Mouse (Mus musculus): ENCODE results near the gene Olfr1158. TPM values are rescaled to one million over a fixed set of nuclear protein-coding genes. Genes with fewer than 3 reads are reported as not detected.

Olfr1158 gene
- not detected in 2 replicates for polyA plus RNA-seq (2021; fragmentation: Nextera tagmentation)
- long read RNA-seq, experiment 1: 0 reads
- long read RNA-seq, experiment 2: 0 reads

GRCm38 (mm10) chr2:87989813-87990212 lies at the start of gene Olfr1158:
Olfr1158 (plus strand) TSS chr2:87990113.

DNA sequence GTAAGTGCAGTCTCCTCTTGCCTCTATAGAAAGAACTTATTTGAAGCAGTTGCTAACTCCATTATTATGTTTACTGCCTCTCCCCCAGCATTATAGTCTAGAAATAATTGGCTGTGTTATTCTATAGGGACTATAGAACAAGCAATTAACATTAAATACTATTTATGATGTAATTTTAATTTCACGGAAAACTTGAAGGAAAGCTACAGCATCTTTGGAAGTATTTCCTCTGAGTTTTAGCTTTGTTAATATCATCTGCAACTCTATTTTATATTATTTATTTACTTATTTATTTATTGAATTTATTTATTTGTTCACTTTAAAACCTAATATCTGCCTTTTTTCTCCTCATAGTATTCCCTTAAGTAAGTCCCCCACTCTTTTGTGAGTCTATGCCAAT lies 44.9 kb upstream of the Olfr1158 start, which contains the start of gene Olfr1155:
Olfr1155 (minus strand) TSS at position 101 of the 400 bp plus-strand sequence.

DNA sequence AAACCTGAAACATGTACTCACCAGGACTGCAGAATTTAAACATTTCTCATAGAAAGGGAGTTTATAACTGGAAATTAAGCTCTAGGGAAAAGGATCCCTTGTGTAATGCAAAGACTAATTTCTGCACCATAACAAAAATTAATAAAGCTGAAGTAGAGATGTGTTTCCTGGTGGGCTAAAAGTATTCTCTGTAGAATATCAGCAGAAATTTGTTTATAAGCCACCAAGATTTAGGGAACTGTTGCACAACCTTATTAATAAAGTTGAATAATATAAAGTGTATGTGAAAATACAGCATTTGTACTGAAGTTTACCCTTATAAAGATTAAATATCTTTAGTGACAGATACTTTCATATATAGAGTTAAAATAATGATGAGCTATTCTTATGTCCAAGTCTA lies 36.9 kb upstream of the Olfr1158 start, which contains the start of gene Olfr1156:
Olfr1156 (minus strand) TSS at position 101 of the 400 bp plus-strand sequence.

DNA sequence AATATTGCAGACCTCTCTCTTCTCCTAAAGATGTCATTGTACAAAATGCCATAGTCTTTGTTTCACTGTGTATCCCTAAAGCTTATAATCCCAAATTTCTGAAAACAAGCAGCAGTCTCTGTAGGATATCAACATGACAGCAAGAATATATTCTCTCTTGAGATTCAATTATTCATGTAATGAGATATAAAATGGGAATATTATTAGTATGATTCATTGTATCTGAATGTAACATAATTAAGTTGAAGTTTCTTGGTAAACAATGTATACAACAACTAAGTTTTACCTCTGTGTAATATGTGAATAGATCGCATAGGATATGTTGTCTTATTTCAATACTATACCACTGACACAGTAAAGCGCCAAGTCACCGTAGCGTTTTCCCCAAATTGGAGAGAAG lies 21.7 kb upstream of the Olfr1158 start, which contains the start of gene Olfr1157:
Olfr1157 (minus strand) TSS at position 101 of the 400 bp plus-strand sequence.

DNA sequence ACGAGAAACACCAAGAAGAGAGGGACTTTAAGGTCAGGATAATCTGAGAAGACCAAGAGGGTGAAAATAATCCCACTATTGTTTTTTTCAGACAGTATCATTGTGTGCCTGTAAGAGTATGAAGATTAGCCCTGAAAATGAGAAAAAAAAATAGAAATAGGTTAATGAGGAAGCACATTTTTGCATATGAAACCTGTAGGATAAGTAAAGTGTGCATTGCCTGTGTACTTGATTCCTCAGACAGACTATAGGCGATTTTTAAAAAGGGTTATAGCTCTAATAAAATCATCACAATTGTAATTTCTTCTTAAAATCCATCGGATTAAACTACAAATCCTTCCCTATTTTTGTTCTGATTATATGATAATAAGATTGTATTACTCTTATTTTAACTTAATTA lies 15.3 kb upstream of the Olfr1158 start, which contains the start of gene Olfr74:
Olfr74 (minus strand) TSS at position 101 of the 400 bp plus-strand sequence.

DNA sequence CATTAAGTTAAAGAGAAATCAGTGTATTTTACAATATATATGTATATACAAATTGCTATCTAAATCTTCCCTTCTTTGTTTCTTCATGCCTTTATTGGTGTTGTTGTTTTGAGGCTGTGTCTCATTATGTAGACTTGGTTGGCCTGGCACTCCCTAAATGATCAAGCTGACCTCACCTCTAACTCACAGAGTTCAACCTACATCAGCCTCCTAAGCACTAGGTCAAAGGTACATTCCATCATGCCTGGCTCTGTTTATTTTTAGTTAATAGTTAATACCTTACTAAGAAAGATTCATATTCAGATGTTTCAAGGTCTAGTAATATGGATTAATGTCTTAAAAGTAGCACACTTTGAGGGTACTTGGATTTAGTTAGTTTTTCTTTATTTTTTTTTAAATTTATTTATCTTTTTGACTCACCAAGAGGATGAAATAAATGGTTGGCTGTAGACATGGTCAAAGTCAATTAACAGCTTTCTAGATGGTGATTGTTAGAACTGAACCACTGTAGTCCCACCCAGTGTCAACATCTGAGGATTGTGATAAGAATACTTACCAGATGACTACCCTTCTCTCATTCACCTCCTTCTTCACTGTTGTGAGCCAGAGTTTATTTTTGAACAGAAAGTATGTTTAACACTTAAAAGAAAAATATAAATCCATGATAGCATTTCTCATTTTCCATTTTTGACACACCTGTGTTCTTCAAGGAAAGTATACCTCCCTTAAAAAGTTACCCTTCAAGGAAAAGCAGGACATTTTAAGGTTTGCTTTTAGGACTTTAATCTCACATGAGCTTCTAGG lies 17.8 kb downstream of the Olfr1158 start, which contains the start of gene Olfr1160:
Olfr1160 (minus strand) TSS at position 754 of the 804 bp plus-strand sequence.

GRCm38 (mm10) chr2:88022474-88022873 lies 32.6 kb downstream of the Olfr1158 start, which contains the start of gene Olfr1161:
Olfr1161 (plus strand) TSS chr2:88022774.

DNA sequence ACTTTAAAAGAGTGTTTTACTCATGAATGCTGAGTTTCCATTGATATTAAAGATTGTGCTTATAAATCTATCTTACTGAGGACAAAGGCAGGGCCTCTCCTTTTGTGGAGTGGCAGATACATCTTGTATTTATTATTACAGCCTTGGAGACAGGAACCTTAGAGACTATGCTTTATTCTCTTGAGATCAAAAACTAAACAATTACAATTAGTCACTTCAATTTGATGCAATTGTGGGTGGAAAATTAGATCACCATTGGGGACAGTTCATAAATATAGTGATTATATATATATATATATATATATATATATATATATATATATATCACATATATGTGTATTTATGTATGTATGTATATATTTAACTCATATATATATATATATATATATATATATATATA lies 47.7 kb downstream of the Olfr1158 start, which contains the start of gene Olfr73:
Olfr73 (minus strand) TSS at position 101 of the 400 bp plus-strand sequence.

Other genes with a start within 250 kb of the Olfr1158 start
- not detected in 2 replicates for gene Olfr1140, start 246.4 kb upstream of the Olfr1158 start, polyA plus RNA-seq (2021; fragmentation: Nextera tagmentation)
- not detected in 2 replicates for gene Olfr1141, start 236.1 kb upstream of the Olfr1158 start, polyA plus RNA-seq (2021; fragmentation: Nextera tagmentation)
- gene Olfr152, start 210.6 kb upstream of the Olfr1158 start, polyA plus RNA-seq (2021; fragmentation: Nextera tagmentation): not detected in 2 replicates
- not detected in 2 replicates for gene Olfr1143, start 189.5 kb upstream of the Olfr1158 start, polyA plus RNA-seq (2021; fragmentation: Nextera tagmentation)
- not detected in 2 replicates for gene Olfr1145, start 180.3 kb upstream of the Olfr1158 start, polyA plus RNA-seq (2021; fragmentation: Nextera tagmentation)
- gene Olfr1148, start 159.6 kb upstream of the Olfr1158 start, polyA plus RNA-seq (2021; fragmentation: Nextera tagmentation): not detected in 2 replicates
- not detected in 2 replicates for gene Olfr1150-ps1, start 146.1 kb upstream of the Olfr1158 start, polyA plus RNA-seq (2021; fragmentation: Nextera tagmentation)
- not detected in 2 replicates for gene Olfr1151, start 134.3 kb upstream of the Olfr1158 start, polyA plus RNA-seq (2021; fragmentation: Nextera tagmentation)
- gene Olfr1152, start 123.6 kb upstream of the Olfr1158 start, polyA plus RNA-seq (2021; fragmentation: Nextera tagmentation): not detected in 2 replicates
- not detected in 2 replicates for gene Olfr1153, start 95.2 kb upstream of the Olfr1158 start, polyA plus RNA-seq (2021; fragmentation: Nextera tagmentation)
- gene Olfr1154, start 84.9 kb upstream of the Olfr1158 start, polyA plus RNA-seq (2021; fragmentation: Nextera tagmentation): not detected in 2 replicates
- not detected in 2 replicates for gene Olfr1155, start 45.0 kb upstream of the Olfr1158 start, polyA plus RNA-seq (2021; fragmentation: Nextera tagmentation)
- not detected in 2 replicates for gene Olfr1156, start 37.0 kb upstream of the Olfr1158 start, polyA plus RNA-seq (2021; fragmentation: Nextera tagmentation)
- not detected in 2 replicates for gene Olfr1157, start 21.8 kb upstream of the Olfr1158 start, polyA plus RNA-seq (2021; fragmentation: Nextera tagmentation)
- gene Olfr74, start 15.4 kb upstream of the Olfr1158 start, polyA plus RNA-seq (2021; fragmentation: Nextera tagmentation): not detected in 2 replicates
- gene Olfr1160, start 18.2 kb downstream of the Olfr1158 start, polyA plus RNA-seq (2021; fragmentation: Nextera tagmentation): not detected in 2 replicates
- gene Olfr1161, start 32.7 kb downstream of the Olfr1158 start, polyA plus RNA-seq (2021; fragmentation: Nextera tagmentation): not detected in 2 replicates
- gene Olfr73, start 47.6 kb downstream of the Olfr1158 start, polyA plus RNA-seq (2021; fragmentation: Nextera tagmentation): not detected in 2 replicates
- not detected in 2 replicates for gene Olfr1162, start 61.0 kb downstream of the Olfr1158 start, polyA plus RNA-seq (2021; fragmentation: Nextera tagmentation)
- not detected in 2 replicates for gene Olfr1163, start 81.7 kb downstream of the Olfr1158 start, polyA plus RNA-seq (2021; fragmentation: Nextera tagmentation)
- gene Olfr1164, start 103.9 kb downstream of the Olfr1158 start, polyA plus RNA-seq (2021; fragmentation: Nextera tagmentation): not detected in 2 replicates
- not detected in 2 replicates for gene Olfr1166, start 138.2 kb downstream of the Olfr1158 start, polyA plus RNA-seq (2021; fragmentation: Nextera tagmentation)
- not detected in 2 replicates for gene Olfr1167, start 165.1 kb downstream of the Olfr1158 start, polyA plus RNA-seq (2021; fragmentation: Nextera tagmentation)
- gene Olfr1168, start 191.8 kb downstream of the Olfr1158 start, polyA plus RNA-seq (2021; fragmentation: Nextera tagmentation): not detected in 2 replicates
- gene Olfr1170, start 238.2 kb downstream of the Olfr1158 start, polyA plus RNA-seq (2021; fragmentation: Nextera tagmentation): not detected in 2 replicates

All from left cerebral cortex, adult 6 months (tissue).